Mouse (Mus musculus): ENCODE results near the gene Gpank1.

DNA sequence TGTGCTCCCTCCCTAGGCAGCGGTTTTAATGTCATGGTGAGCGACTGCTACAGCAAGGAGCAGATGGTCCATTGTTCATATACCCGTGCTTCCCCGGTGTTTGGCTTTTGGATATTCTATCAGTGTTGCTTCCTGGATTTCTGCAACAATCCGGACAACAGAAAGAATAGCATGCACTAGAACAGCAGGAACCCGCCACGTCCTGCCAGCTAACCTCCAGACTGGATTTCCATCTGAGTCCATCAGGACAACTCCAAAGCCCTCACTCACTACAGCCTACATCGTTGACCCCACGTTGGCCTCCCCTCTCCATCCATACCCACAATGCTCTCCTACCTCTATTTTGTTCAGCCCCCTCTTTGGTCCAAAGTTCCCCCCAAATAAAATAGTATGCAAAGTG, 9.5 kb upstream of the Gpank1 start:
- no peak for TF ChIP-seq CTCF (IDR thresholded peaks at IDR 0.05; ENCODE audit: low read depth)
- TF ChIP-seq EP300 (IDR thresholded peaks at IDR 0.05; ENCODE audit: low read depth), result no peak

All from heart, postnatal 0 days (tissue).